Mouse (Mus musculus) frontal cortex, postnatal 36 days (tissue): ENCODE results near the gene Ccr6.

Experiments used
- DNase-seq, 2 experiments: peaks; one replicate each; pipeline ENCODE4 v3.0.0; 2022; ENCODE audit warnings: low spot score in 2 of 2

Gene Ccr6

GRCm38 (mm10) chr17:8283526-8284253 lies 47.8 kb downstream of the Ccr6 start:
- DNase-seq = peak; percentile 93 to 97

DNA sequence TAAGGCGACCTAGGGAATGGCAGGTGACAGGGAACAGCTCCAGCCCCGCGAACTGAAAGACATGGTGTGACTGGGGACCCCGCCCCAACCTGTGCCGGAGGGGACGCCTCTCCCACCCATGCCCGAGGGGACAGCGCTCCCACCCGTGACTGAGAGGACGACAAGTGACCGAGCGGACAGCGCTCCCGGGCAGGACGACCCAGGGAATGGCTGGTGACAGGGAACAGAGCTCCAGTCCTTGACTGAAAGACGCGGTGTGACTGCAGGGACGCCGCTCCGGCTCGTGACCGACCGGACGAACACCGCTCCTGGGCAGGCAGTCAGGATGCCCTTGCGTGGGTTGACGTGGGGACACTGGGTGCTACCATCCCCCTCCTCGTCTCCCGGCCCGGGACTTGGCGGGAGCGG lies 48.4 kb downstream of the Ccr6 start:
- DNase-seq = peak; percentile 28 to 43

DNA sequence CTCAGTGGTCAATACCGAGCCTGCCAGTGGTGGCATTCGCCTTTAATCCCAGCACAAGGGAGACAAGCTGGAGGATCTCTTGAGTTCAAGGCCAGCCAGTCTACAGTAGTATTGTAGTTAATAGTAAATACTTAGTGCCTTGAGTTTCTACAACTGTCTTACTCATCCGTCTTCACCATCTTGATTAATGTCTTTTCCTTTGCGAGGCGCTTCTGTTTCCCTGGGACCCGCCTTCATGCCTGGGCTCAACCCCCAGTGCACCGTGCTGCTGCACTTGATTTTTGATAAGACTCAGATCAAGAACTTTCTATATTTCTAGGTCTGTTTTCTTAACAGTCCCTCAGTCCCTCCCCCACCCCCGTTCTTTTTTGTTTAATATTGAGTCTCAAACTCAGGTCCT lies 49.2 kb downstream of the Ccr6 start:
- DNase-seq = no peak

DNA sequence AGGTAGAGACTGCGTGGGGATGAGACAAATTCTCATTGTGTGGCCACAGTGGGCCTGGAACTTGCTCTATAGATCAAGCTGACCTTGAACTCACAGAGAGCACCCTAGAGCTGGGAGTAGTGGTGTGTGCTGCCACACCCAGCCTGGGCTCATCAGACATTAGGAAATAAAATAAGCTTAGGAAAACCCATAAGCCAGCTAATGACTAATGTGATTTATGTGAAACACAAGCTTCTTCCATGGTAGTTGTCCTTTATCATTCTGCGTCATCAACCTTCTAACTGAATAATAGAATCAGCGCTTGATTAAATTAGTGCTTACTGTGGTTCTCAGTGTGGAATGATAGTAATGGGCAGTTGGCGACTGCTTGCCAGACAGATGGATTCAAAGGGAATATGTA lies 51.1 kb downstream of the Ccr6 start:
- no peak for DNase-seq

GRCm38 (mm10) chr17:8289993-8290679 lies 54.3 kb downstream of the Ccr6 start:
- DNase-seq = no peak

DNA sequence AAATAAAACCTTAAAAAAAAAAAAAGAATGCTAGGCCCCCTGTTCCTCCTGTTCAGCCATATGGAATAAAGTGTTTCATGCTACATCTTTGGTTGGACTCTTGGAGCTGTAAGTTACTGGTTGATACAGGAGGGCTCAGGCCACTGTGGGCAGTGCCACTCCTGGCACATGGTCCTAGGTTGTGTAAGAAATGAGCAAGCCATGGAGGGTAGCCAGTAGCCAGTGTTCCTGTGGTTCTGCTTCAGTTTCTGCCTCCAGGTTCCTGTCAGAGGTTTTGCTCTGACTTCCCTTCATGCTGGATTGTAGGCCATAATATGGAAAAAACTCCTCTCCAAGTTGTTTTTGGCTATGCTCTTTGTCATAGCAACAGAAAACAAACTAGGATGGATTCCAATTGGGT lies 54.9 kb downstream of the Ccr6 start:
- DNase-seq = no peak

- DNase-seq = no peak
Measured at GRCm38 (mm10) chr17:8295825-8296224, 60.0 kb downstream of the Ccr6 start.

- DNase-seq = no peak
Measured at GRCm38 (mm10) chr17:8296313-8296844, 60.5 kb downstream of the Ccr6 start.

DNA sequence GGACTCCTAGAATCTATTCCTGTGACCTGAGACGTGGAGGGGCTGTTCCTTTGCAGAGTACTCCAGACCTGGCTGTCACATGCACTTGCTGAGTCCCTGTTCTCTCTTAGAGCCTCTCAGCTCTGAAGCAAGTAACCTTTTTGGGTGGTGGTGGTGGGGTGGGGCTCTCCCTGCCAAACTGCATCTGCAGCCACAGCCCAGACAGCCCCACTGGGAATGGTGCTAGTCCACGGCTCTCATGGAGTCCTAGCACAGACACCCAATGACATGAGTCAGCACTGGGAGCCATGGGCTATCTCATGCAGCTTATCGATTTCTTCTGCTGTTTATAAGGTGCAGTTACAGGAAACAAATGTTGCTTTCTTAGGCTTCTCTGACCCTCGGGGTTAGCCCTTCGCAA lies 61.9 kb downstream of the Ccr6 start:
- DNase-seq = no peak

GRCm38 (mm10) chr17:8298281-8298680 lies 62.4 kb downstream of the Ccr6 start:
- no peak for DNase-seq

GRCm38 (mm10) chr17:8299524-8299923 lies 63.7 kb downstream of the Ccr6 start:
- no peak for DNase-seq

- DNase-seq = no peak
Measured at GRCm38 (mm10) chr17:8301515-8301914, 65.7 kb downstream of the Ccr6 start.

DNA sequence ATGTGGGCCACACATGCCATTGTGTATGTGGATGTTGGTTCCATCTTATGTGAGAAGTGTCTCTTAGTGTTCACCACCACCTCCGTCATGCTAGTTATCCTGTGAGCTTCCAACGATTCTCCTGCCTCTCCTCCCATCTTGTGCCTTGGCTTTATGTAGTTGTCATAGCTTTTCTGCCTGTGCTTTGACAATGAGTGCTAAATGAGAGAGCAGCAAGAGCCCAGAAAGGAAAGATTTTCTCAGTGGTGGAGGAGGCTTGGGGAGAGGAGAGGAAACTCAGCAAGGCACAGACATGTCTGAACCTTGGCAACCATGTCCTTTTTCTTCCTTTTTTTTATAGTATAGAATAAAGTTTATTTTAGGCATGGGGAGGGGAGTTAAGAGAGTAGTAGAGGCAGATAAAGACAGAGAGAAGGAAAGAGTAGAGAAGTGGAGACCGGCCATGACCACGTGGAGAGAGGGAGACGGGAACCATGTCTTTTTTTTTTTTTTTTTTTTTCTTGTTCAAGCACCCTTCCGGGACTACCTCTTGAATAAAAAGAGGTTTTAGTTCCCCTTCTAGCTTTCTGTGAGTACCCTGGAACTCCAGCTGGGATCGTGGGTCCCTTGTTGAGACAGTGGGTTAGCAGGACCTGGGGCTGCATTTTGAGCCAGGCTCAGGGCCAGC lies 67.1 kb downstream of the Ccr6 start:
- DNase-seq = no peak

DNA sequence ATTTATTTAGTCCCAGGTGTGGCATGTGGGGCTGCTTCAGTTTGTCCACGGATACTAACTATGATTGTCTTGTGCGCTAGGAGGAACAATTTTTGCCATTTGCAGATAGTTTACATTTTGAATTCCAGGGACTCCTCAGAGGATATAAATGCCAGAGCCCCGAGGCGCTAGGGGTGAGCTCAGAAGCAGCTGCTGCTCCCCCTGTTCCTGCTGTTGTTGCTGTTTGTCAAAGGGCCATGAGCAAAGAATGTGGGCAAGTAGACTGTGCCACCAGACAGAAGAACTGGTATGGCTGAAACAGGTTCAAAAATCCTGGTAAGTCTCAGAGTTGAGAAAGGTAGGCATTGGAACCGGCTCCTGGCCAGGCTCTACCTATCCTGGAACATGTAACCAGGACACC lies 67.8 kb downstream of the Ccr6 start:
- no peak for DNase-seq

DNA sequence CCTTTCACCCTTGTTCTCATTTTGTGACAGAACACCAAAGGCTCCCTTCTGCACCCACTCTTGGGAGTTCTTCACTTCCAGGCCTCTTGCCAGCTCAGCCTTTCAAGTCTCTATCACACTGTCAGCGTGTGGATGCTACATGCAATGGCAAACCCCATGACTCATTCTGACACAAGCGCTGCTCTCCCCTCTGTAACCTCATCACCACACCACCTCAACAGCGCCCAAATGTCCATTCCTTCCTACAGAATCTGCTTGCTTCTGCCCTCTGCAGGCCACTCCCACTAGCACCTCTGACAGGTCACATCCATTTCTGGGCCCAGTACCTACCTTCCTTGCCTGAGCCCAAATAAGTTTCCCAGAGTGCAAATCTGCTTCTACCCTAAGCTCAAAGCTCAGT lies 70.0 kb downstream of the Ccr6 start:
- DNase-seq = no peak
